Mouse (Mus musculus): ENCODE measurements at regions not wholly inside any gene's neighbourhood (a gene's known extent, or its start where the extent isn't known, plus 50 kb on each side); places are given as distances from the start of the nearest gene placed in this dataset.

- TF ChIP-seq CTCF (IDR thresholded peaks at IDR 0.05): no peak
Measured at GRCm38 (mm10) chr5:83533901-83534300, 178.9 kb upstream of the Tecrl start.

GRCm38 (mm10) chr5:83518661-83519060, 163.7 kb upstream of the Tecrl start:
- H3K27ac ChIP-seq: no peak overlapping the region
- no peak overlapping the region for H3K4me3 ChIP-seq
- intact Hi-C loops (cut with DNase I): no loop called here
- peak; percentile 67 for TF ChIP-seq CTCF (IDR thresholded peaks at IDR 0.05)
- DNase-seq (ENCODE audit: extremely low spot score in 1 of 2, low spot score in 2 of 2): no peak

More at GRCm38 (mm10) chr5:83533901-83534300, 178.9 kb upstream of the Tecrl start:
- no peak for DNase-seq (ENCODE audit: extremely low spot score in 1 of 2, low spot score in 2 of 2)
- Histone ChIP-seq H3K4me3 (no peak overlapping the region), H3K27ac (no peak overlapping the region)
- intact Hi-C loops (cut with DNase I): no loop called here

- DNase-seq (ENCODE audit: extremely low spot score in 1 of 2, low spot score in 2 of 2): peak; percentile 26 to 29
- H3K4me3 ChIP-seq: no peak overlapping the region
- peak; percentile 74 for TF ChIP-seq CTCF (IDR thresholded peaks at IDR 0.05)
- no peak overlapping the region for H3K27ac ChIP-seq
- intact Hi-C loops (cut with DNase I): no loop called here
Measured at GRCm38 (mm10) chr5:83484135-83484534, 129.1 kb upstream of the Tecrl start.

GRCm38 (mm10) chr5:83440259-83440658, 85.3 kb upstream of the Tecrl start:
- intact Hi-C loops (cut with DNase I): no loop called here
- no peak overlapping the region for H3K27ac ChIP-seq
- peak; percentile 96 for TF ChIP-seq CTCF (IDR thresholded peaks at IDR 0.05)
- peak; percentile 36 to 48 for DNase-seq (ENCODE audit: extremely low spot score in 1 of 2, low spot score in 2 of 2)
- H3K4me3 ChIP-seq: no peak overlapping the region

- no peak for TF ChIP-seq CTCF (IDR thresholded peaks at IDR 0.05)
Measured at GRCm38 (mm10) chr5:83436510-83436909, 81.5 kb upstream of the Tecrl start.

GRCm38 (mm10) chr5:83421708-83422107, 66.7 kb upstream of the Tecrl start:
- H3K27ac ChIP-seq: no peak overlapping the region

More at GRCm38 (mm10) chr5:83436510-83436909, 81.5 kb upstream of the Tecrl start:
- intact Hi-C loops (cut with DNase I): no loop called here
- Histone ChIP-seq H3K4me3 (no peak overlapping the region), H3K27ac (no peak overlapping the region)
- DNase-seq (ENCODE audit: extremely low spot score in 1 of 2, low spot score in 2 of 2): no peak

GRCm38 (mm10) chr5:83410221-83410620, 55.2 kb upstream of the Tecrl start:
- TF ChIP-seq CTCF (IDR thresholded peaks at IDR 0.05): no peak

More at GRCm38 (mm10) chr5:83421708-83422107, 66.7 kb upstream of the Tecrl start:
- DNase-seq (ENCODE audit: extremely low spot score in 1 of 2, low spot score in 2 of 2): no peak
- TF ChIP-seq CTCF (IDR thresholded peaks at IDR 0.05): no peak
- H3K4me3 ChIP-seq: no peak overlapping the region
- intact Hi-C loops (cut with DNase I): no loop called here

GRCm38 (mm10) chr5:83405266-83405954, 50.4 kb upstream of the Tecrl start:
- intact Hi-C loops (cut with DNase I): no loop called here
- TF ChIP-seq CTCF (IDR thresholded peaks at IDR 0.05): no peak
- Histone ChIP-seq H3K4me3 (no peak overlapping the region), H3K27ac (no peak overlapping the region)
- DNase-seq (ENCODE audit: extremely low spot score in 1 of 2, low spot score in 2 of 2): no peak

More at GRCm38 (mm10) chr5:83410221-83410620, 55.2 kb upstream of the Tecrl start:
- Histone ChIP-seq H3K27ac (no peak overlapping the region), H3K4me3 (no peak overlapping the region)
- intact Hi-C loops (cut with DNase I): no loop called here
- no peak for DNase-seq (ENCODE audit: extremely low spot score in 1 of 2, low spot score in 2 of 2)

Small RNAs in the stretch of these regions (microRNA-seq; reads per million reads assigned to microRNA genes)
- 0 reads per million in 2 experiments for gene Gm44303

All from left cerebral cortex, adult 2 months (tissue).